Mouse (Mus musculus): ENCODE measurements around the gene Dcbld2. TPM values are rescaled to one million over a fixed set of nuclear protein-coding genes. Genes with fewer than 3 reads are reported as not detected.

Dcbld2 gene
- 9.2 and 9.8 TPM in 2 replicates for polyA plus RNA-seq (2014; fragmentation: Nextera tagmentation; extraction: Ambion mirVana)

- WGBS: 0% methylated on average over 27 of the region's 32 CpGs
- H3K27me3 ChIP-seq (replicated peaks; ENCODE audit: control insufficient read depth, insufficient read depth, low read length): no peaks in the 10 kb centered on the region
Observed at GRCm38 (mm10) chr16:58408062-58408486, at the start of gene Dcbld2. Gene Dcbld2, plus strand, starts transcription at chr16:58408443.

GRCm38 (mm10) chr16:58377170-58377569 is 31.1 kb upstream of the Dcbld2 start:
- Histone ChIP-seq H3K9me3 (ENCODE audit: control insufficient read depth, low read length) (no peaks in the 10 kb centered on the region), H3K36me3 (ENCODE audit: control insufficient read depth, insufficient read depth, low read length) (no peaks in the 10 kb centered on the region), H3K9ac (ENCODE audit: low read length) (no peak overlapping the region), H3K27ac (ENCODE audit: low read depth) (no peak overlapping the region), H3K27me3 (replicated peaks; ENCODE audit: control insufficient read depth, insufficient read depth, low read length) (no peaks in the 10 kb centered on the region), H3K4me3 (ENCODE audit: low read depth, low read length) (no peak overlapping the region), H3K4me2 (ENCODE audit: low read length) (no peak overlapping the region), H3K4me1 (replicated peaks; ENCODE audit: control insufficient read depth, insufficient read depth, low read length) (no peaks in the 10 kb centered on the region)
- WGBS: 67% methylated on average over 1 of the region's 1 CpGs
- ATAC-seq (replicated peaks; ENCODE audit: low FRiP score, low TSS enrichment, low read depth) (no peak), DNase-seq (ENCODE audit: low spot score) (no peak)

More at GRCm38 (mm10) chr16:58408062-58408486, at the start of gene Dcbld2:
- DNase-seq (ENCODE audit: low spot score): peak; percentile 94
- ATAC-seq (replicated peaks; ENCODE audit: low FRiP score, low TSS enrichment, low read depth): peak; percentile 99
- Histone ChIP-seq H3K9ac (ENCODE audit: low read length) (peak within 1 kb of the TSS; percentile 77), H3K27ac (ENCODE audit: low read depth) (peak within 1 kb of the TSS; percentile 86), H3K9me3 (ENCODE audit: control insufficient read depth, low read length) (no peaks in the 10 kb centered on the region), H3K4me2 (ENCODE audit: low read length) (peak within 1 kb of the TSS; percentile 81), H3K4me3 (ENCODE audit: low read depth, low read length) (peak within 1 kb of the TSS; percentile 92), H3K36me3 (ENCODE audit: control insufficient read depth, insufficient read depth, low read length) (no peaks in the 10 kb centered on the region), H3K4me1 (replicated peaks; ENCODE audit: control insufficient read depth, insufficient read depth, low read length) (peaks cover 15% of the 10 kb centered on the region)

- no peak overlapping the region for H3K4me3 ChIP-seq (ENCODE audit: low read depth, low read length)
- no peaks in the 10 kb centered on the region for H3K4me1 ChIP-seq (replicated peaks; ENCODE audit: control insufficient read depth, insufficient read depth, low read length)
- 62% methylated on average over 13 of the region's 13 CpGs for WGBS
- H3K36me3 ChIP-seq (ENCODE audit: control insufficient read depth, insufficient read depth, low read length): no peaks in the 10 kb centered on the region
- no peak overlapping the region for H3K27ac ChIP-seq (ENCODE audit: low read depth)
- DNase-seq (ENCODE audit: low spot score) (no peak), ATAC-seq (replicated peaks; ENCODE audit: low FRiP score, low TSS enrichment, low read depth) (no peak)
- H3K27me3 ChIP-seq (replicated peaks; ENCODE audit: control insufficient read depth, insufficient read depth, low read length): no peaks in the 10 kb centered on the region
- H3K9ac ChIP-seq (ENCODE audit: low read length): no peak overlapping the region
- no peak overlapping the region for H3K4me2 ChIP-seq (ENCODE audit: low read length)
- H3K9me3 ChIP-seq (ENCODE audit: control insufficient read depth, low read length): no peaks in the 10 kb centered on the region
Observed at GRCm38 (mm10) chr16:58377756-58378503, 30.3 kb upstream of the Dcbld2 start.

GRCm38 (mm10) chr16:58386241-58386757 is 21.9 kb upstream of the Dcbld2 start:
- 85% methylated on average over 4 of the region's 4 CpGs for WGBS
- H3K27ac ChIP-seq (ENCODE audit: low read depth): no peak overlapping the region
- H3K9me3 ChIP-seq (ENCODE audit: control insufficient read depth, low read length): no peaks in the 10 kb centered on the region
- H3K36me3 ChIP-seq (ENCODE audit: control insufficient read depth, insufficient read depth, low read length): no peaks in the 10 kb centered on the region
- ATAC-seq (replicated peaks; ENCODE audit: low FRiP score, low TSS enrichment, low read depth): no peak
- no peak overlapping the region for H3K9ac ChIP-seq (ENCODE audit: low read length)
- DNase-seq (ENCODE audit: low spot score): no peak
- no peak overlapping the region for H3K4me3 ChIP-seq (ENCODE audit: low read depth, low read length)
- no peaks in the 10 kb centered on the region for H3K4me1 ChIP-seq (replicated peaks; ENCODE audit: control insufficient read depth, insufficient read depth, low read length)
- H3K27me3 ChIP-seq (replicated peaks; ENCODE audit: control insufficient read depth, insufficient read depth, low read length): no peaks in the 10 kb centered on the region
- H3K4me2 ChIP-seq (ENCODE audit: low read length): no peak overlapping the region

GRCm38 (mm10) chr16:58389143-58389755 is 19.0 kb upstream of the Dcbld2 start:
- WGBS: 55% methylated on average over 7 of the region's 7 CpGs
- H3K4me1 ChIP-seq (replicated peaks; ENCODE audit: control insufficient read depth, insufficient read depth, low read length): no peaks in the 10 kb centered on the region
- H3K4me3 ChIP-seq (ENCODE audit: low read depth, low read length): no peak overlapping the region
- DNase-seq (ENCODE audit: low spot score): no peak
- ATAC-seq (replicated peaks; ENCODE audit: low FRiP score, low TSS enrichment, low read depth): no peak
- H3K27me3 ChIP-seq (replicated peaks; ENCODE audit: control insufficient read depth, insufficient read depth, low read length): no peaks in the 10 kb centered on the region
- no peak overlapping the region for H3K27ac ChIP-seq (ENCODE audit: low read depth)
- no peaks in the 10 kb centered on the region for H3K9me3 ChIP-seq (ENCODE audit: control insufficient read depth, low read length)
- no peaks in the 10 kb centered on the region for H3K36me3 ChIP-seq (ENCODE audit: control insufficient read depth, insufficient read depth, low read length)
- H3K9ac ChIP-seq (ENCODE audit: low read length): no peak overlapping the region
- no peak overlapping the region for H3K4me2 ChIP-seq (ENCODE audit: low read length)

- no peak for ATAC-seq (replicated peaks; ENCODE audit: low FRiP score, low TSS enrichment, low read depth)
Observed at GRCm38 (mm10) chr16:58393036-58393435, 15.2 kb upstream of the Dcbld2 start.

GRCm38 (mm10) chr16:58394156-58394555 is 14.1 kb upstream of the Dcbld2 start:
- 67% methylated on average over 5 of the region's 5 CpGs for WGBS
- Histone ChIP-seq H3K9ac (ENCODE audit: low read length) (no peak overlapping the region), H3K4me1 (replicated peaks; ENCODE audit: control insufficient read depth, insufficient read depth, low read length) (no peaks in the 10 kb centered on the region), H3K27me3 (replicated peaks; ENCODE audit: control insufficient read depth, insufficient read depth, low read length) (no peaks in the 10 kb centered on the region), H3K4me3 (ENCODE audit: low read depth, low read length) (no peak overlapping the region), H3K27ac (ENCODE audit: low read depth) (no peak overlapping the region), H3K9me3 (ENCODE audit: control insufficient read depth, low read length) (no peaks in the 10 kb centered on the region), H3K36me3 (ENCODE audit: control insufficient read depth, insufficient read depth, low read length) (no peaks in the 10 kb centered on the region), H3K4me2 (ENCODE audit: low read length) (no peak overlapping the region)
- ATAC-seq (replicated peaks; ENCODE audit: low FRiP score, low TSS enrichment, low read depth) (no peak), DNase-seq (ENCODE audit: low spot score) (no peak)

More at GRCm38 (mm10) chr16:58393036-58393435, 15.2 kb upstream of the Dcbld2 start:
- no peak for DNase-seq (ENCODE audit: low spot score)
- no peaks in the 10 kb centered on the region for H3K36me3 ChIP-seq (ENCODE audit: control insufficient read depth, insufficient read depth, low read length)
- H3K27me3 ChIP-seq (replicated peaks; ENCODE audit: control insufficient read depth, insufficient read depth, low read length): no peaks in the 10 kb centered on the region
- no peak overlapping the region for H3K4me3 ChIP-seq (ENCODE audit: low read depth, low read length)
- H3K9ac ChIP-seq (ENCODE audit: low read length): no peak overlapping the region
- H3K4me1 ChIP-seq (replicated peaks; ENCODE audit: control insufficient read depth, insufficient read depth, low read length): no peaks in the 10 kb centered on the region
- no peak overlapping the region for H3K4me2 ChIP-seq (ENCODE audit: low read length)
- WGBS: 67% methylated on average over 3 of the region's 3 CpGs
- no peaks in the 10 kb centered on the region for H3K9me3 ChIP-seq (ENCODE audit: control insufficient read depth, low read length)
- H3K27ac ChIP-seq (ENCODE audit: low read depth): no peak overlapping the region

GRCm38 (mm10) chr16:58398604-58399003 is 9.6 kb upstream of the Dcbld2 start:
- H3K27me3 ChIP-seq (replicated peaks; ENCODE audit: control insufficient read depth, insufficient read depth, low read length): no peaks in the 10 kb centered on the region
- no peaks in the 10 kb centered on the region for H3K36me3 ChIP-seq (ENCODE audit: control insufficient read depth, insufficient read depth, low read length)
- no peak overlapping the region for H3K9ac ChIP-seq (ENCODE audit: low read length)
- H3K9me3 ChIP-seq (ENCODE audit: control insufficient read depth, low read length): no peaks in the 10 kb centered on the region
- H3K4me2 ChIP-seq (ENCODE audit: low read length): no peak overlapping the region
- H3K4me1 ChIP-seq (replicated peaks; ENCODE audit: control insufficient read depth, insufficient read depth, low read length): no peaks in the 10 kb centered on the region
- ATAC-seq (replicated peaks; ENCODE audit: low FRiP score, low TSS enrichment, low read depth) (no peak), DNase-seq (ENCODE audit: low spot score) (no peak)
- no peak overlapping the region for H3K27ac ChIP-seq (ENCODE audit: low read depth)
- WGBS: 89% methylated on average over 3 of the region's 3 CpGs
- no peak overlapping the region for H3K4me3 ChIP-seq (ENCODE audit: low read depth, low read length)
